8 mouse cellular contexts compared by ENCODE assay signal in the genomic region with DNA sequence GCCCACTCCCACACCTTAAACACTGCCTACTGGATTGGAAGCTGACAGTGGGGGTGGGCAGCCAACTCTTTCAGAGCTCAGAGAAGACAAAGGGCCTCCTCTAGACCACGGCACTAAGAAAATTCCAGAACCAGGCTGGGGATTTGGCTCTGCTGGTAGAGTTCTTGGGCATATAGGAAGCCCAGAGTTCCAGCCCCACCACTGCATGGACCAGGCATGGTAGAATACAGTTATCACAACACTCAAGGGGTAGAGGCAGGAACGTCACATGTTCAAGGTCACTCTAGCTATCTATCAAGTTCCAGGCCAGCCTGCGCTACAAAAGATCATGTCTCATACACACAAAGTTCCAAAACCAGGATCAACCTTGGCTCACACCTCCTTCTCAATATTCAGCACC. TPM values are rescaled to one million over a fixed set of nuclear protein-coding genes. Genes with fewer than 3 reads are reported as not detected.
A peak's percentile ranks its signal among the peaks of the same experiment; 100 is the strongest.
DNase-seq lines count a peak whose midpoint lies in the region; ATAC-seq lines count a peak whose summit lies in the region.

No protein-coding gene starts in this region.

- peaks cover 9% of the 10 kb centered on the region for H3K36me3 ChIP-seq in heart, embryonic 15.5 days
- H3K36me3 ChIP-seq in embryonic facial prominence, embryonic 11.5 days (replicated peaks; ENCODE audit: control insufficient read depth, insufficient read depth, low read depth, low read length) = no peaks in the 10 kb centered on the region
- 0 out of 2 replicates have a peak, but pooled peaks cover 2% of the 10 kb centered on the region for H3K36me3 ChIP-seq in hindbrain, embryonic 16.5 days (ENCODE audit: control insufficient read depth, insufficient read depth, low read length)
- H3K36me3 ChIP-seq in midbrain, embryonic 15.5 days (replicated peaks) = no peaks in the 10 kb centered on the region

- peak overlapping the region; percentile 91 for H3K27ac ChIP-seq in heart, embryonic 15.5 days
- H3K27ac ChIP-seq in embryonic facial prominence, embryonic 11.5 days (replicated peaks; ENCODE audit: low read depth, low read length) = no peak overlapping the region
- H3K27ac ChIP-seq in hindbrain, embryonic 16.5 days (ENCODE audit: low read depth, low read length) = no peak overlapping the region
- no peak overlapping the region for H3K27ac ChIP-seq in midbrain, embryonic 15.5 days

- no peaks in the 10 kb centered on the region for H3K27me3 ChIP-seq in heart, embryonic 15.5 days
- H3K27me3 ChIP-seq in embryonic facial prominence, embryonic 11.5 days (ENCODE audit: control insufficient read depth, insufficient read depth, low read length) = no peaks in the 10 kb centered on the region
- no peaks in the 10 kb centered on the region for H3K27me3 ChIP-seq in hindbrain, embryonic 16.5 days (replicated peaks; ENCODE audit: control insufficient read depth, insufficient read depth, low read length)
- no peaks in the 10 kb centered on the region for H3K27me3 ChIP-seq in midbrain, embryonic 15.5 days (replicated peaks)

- WGBS in heart, embryonic 15.5 days = 25% methylated on average over 3 of the region's 3 CpGs
- WGBS in embryonic facial prominence, embryonic 11.5 days = 86% methylated on average over 3 of the region's 3 CpGs
- 82% methylated on average over 3 of the region's 3 CpGs for WGBS in hindbrain, embryonic 16.5 days
- 78% methylated on average over 3 of the region's 3 CpGs for WGBS in midbrain, embryonic 15.5 days

- H3K4me3 ChIP-seq in heart, embryonic 15.5 days = peak overlapping the region; percentile 81
- peak overlapping the region; percentile 69 for H3K4me3 ChIP-seq in embryonic facial prominence, embryonic 11.5 days (ENCODE audit: low read depth, low read length)
- peak overlapping the region; percentile 66 for H3K4me3 ChIP-seq in hindbrain, embryonic 16.5 days (ENCODE audit: low read length)
- H3K4me3 ChIP-seq in midbrain, embryonic 15.5 days = peak overlapping the region; percentile 80

- H3K4me2 ChIP-seq in heart, embryonic 15.5 days = peak overlapping the region; percentile 76
- H3K4me2 ChIP-seq in embryonic facial prominence, embryonic 11.5 days (ENCODE audit: low read depth, low read length) = peak overlapping the region; percentile 19
- H3K4me2 ChIP-seq in hindbrain, embryonic 16.5 days (ENCODE audit: low read length) = peak overlapping the region; percentile 74
- peak overlapping the region; percentile 84 for H3K4me2 ChIP-seq in midbrain, embryonic 15.5 days

- ATAC-seq in heart, embryonic 15.5 days (replicated peaks; ENCODE audit: insufficient number of reproducible peaks, insufficient read depth, low FRiP score, low read depth) = no peak
- no peak for ATAC-seq in embryonic facial prominence, embryonic 11.5 days (replicated peaks; ENCODE audit: insufficient number of reproducible peaks, low FRiP score, low TSS enrichment, low read depth)
- ATAC-seq in hindbrain, embryonic 16.5 days = no peak
- no peak for ATAC-seq in midbrain, embryonic 15.5 days (replicated peaks)

- peaks cover 43% of the 10 kb centered on the region for H3K4me1 ChIP-seq in heart, embryonic 15.5 days (replicated peaks)
- H3K4me1 ChIP-seq in embryonic facial prominence, embryonic 11.5 days (ENCODE audit: control insufficient read depth, insufficient read depth, low read length) = no peaks in the 10 kb centered on the region; the same call in none of the 2 replicates
- peaks cover 14% of the 10 kb centered on the region for H3K4me1 ChIP-seq in hindbrain, embryonic 16.5 days (ENCODE audit: control insufficient read depth, insufficient read depth, low read depth, low read length)
- peaks cover 19% of the 10 kb centered on the region for H3K4me1 ChIP-seq in midbrain, embryonic 15.5 days

- no peaks in the 10 kb centered on the region for H3K9me3 ChIP-seq in heart, embryonic 15.5 days (replicated peaks)
- no peaks in the 10 kb centered on the region for H3K9me3 ChIP-seq in embryonic facial prominence, embryonic 11.5 days (replicated peaks; ENCODE audit: control insufficient read depth, low read length)
- no peaks in the 10 kb centered on the region for H3K9me3 ChIP-seq in hindbrain, embryonic 16.5 days (ENCODE audit: control insufficient read depth, low read length)
- H3K9me3 ChIP-seq in midbrain, embryonic 15.5 days = no peaks in the 10 kb centered on the region

- peak overlapping the region; percentile 75 for H3K9ac ChIP-seq in heart, embryonic 15.5 days
- H3K9ac ChIP-seq in embryonic facial prominence, embryonic 11.5 days (replicated peaks; ENCODE audit: low read length) = no peak overlapping the region
- peak overlapping the region; percentile 25; the same call in 1 of the 2 replicates for H3K9ac ChIP-seq in hindbrain, embryonic 16.5 days (ENCODE audit: low read depth, low read length)
- no peak overlapping the region for H3K9ac ChIP-seq in midbrain, embryonic 15.5 days

- DNase-seq in heart, adult 18-20 months = no peak
- no peak for DNase-seq in embryonic facial prominence, embryonic 11.5 days (ENCODE audit: low spot score)
- no peak for DNase-seq in gastrocnemius, postnatal 4 days (ENCODE audit: low spot score in 2 of 2)
- DNase-seq in left cerebral cortex, adult 8-10 months (ENCODE audit: low spot score in 2 of 2) = no peak
- no peak for DNase-seq in embryo, embryonic 10.5 days (ENCODE audit: low spot score)

RNA-seq across cellular contexts. Expression of a gene that starts 1.4 kb away (rescaled TPM):
- 134 and 137 TPM in 2 replicates for polyA plus RNA-seq in heart, embryonic 15.5 days (2015; fragmentation: Nextera tagmentation; extraction: Ambion mirVana)
- total RNA-seq in heart, adult 18-20 months (2021) = 10 to 100 TPM; 25.0 to 27.9 TPM
- polyA plus RNA-seq in embryonic facial prominence, embryonic 11.5 days (2014; fragmentation: Nextera tagmentation; extraction: Ambion mirVana) = 102 TPM in 2 replicates
- polyA plus RNA-seq in hindbrain, embryonic 16.5 days (2015; fragmentation: Nextera tagmentation; extraction: Ambion mirVana) = 72.4 and 73.1 TPM in 2 replicates
- 60.2 and 62.1 TPM in 2 replicates for polyA plus RNA-seq in midbrain, embryonic 15.5 days (2015; fragmentation: Nextera tagmentation; extraction: Ambion mirVana)
- total RNA-seq in gastrocnemius, postnatal 4 days (2021) = 10 to 100 TPM; 41.8 to 43.6 TPM
- total RNA-seq in left cerebral cortex, adult 8-10 months (2022) = 10 to 100 TPM; 21.4 to 24.0 (median 22.6) TPM

RNA-seq across cellular contexts. Expression of a gene that starts 22.8 kb away (rescaled TPM):
- polyA plus RNA-seq in heart, embryonic 15.5 days (2015; fragmentation: Nextera tagmentation; extraction: Ambion mirVana) = 20.1 and 21.0 TPM in 2 replicates
- total RNA-seq in heart, adult 18-20 months (2021) = 10 to 100 TPM; 13.5 to 15.6 TPM
- polyA plus RNA-seq in embryonic facial prominence, embryonic 11.5 days (2014; fragmentation: Nextera tagmentation; extraction: Ambion mirVana) = 25.6 and 25.7 TPM in 2 replicates
- 17.3 and 18.2 TPM in 2 replicates for polyA plus RNA-seq in hindbrain, embryonic 16.5 days (2015; fragmentation: Nextera tagmentation; extraction: Ambion mirVana)
- 18.2 and 18.7 TPM in 2 replicates for polyA plus RNA-seq in midbrain, embryonic 15.5 days (2015; fragmentation: Nextera tagmentation; extraction: Ambion mirVana)
- 1 to 10 TPM; 9.0 to 9.2 TPM for total RNA-seq in gastrocnemius, postnatal 4 days (2021)
- 10 to 100 TPM; 14.5 to 19.4 (median 17.0) TPM for total RNA-seq in left cerebral cortex, adult 8-10 months (2022)

Comparison
In these comparisons a context has a peak if more than half of its experiments do, and no peak if none do; other contexts are left out.
1. H3K4me2 ChIP-seq: peak in every context shown above with its lines; median percentile 84 in midbrain, embryonic 15.5 days; 76 in heart, embryonic 15.5 days; 74 in hindbrain, embryonic 16.5 days; 19 in embryonic facial prominence, embryonic 11.5 days.
2. H3K9ac ChIP-seq: peak in heart, embryonic 15.5 days (single experiment) and hindbrain, embryonic 16.5 days (single experiment); none in embryonic facial prominence, embryonic 11.5 days (single experiment) and midbrain, embryonic 15.5 days (single experiment).
3. Peak in every context shown above with its lines, with median percentiles within 50 percentile points of each other: H3K4me3 ChIP-seq.